Mouse (Mus musculus): ENCODE results near the gene Shmt2. TPM values are rescaled to one million over a fixed set of nuclear protein-coding genes. Genes with fewer than 3 reads are reported as not detected.

The Shmt2 gene
- polyA plus RNA-seq, 1 experiment from 2014 or later = 126 TPM

GRCm38 (mm10) chr10:127476541-127476940 lies 45.7 kb downstream of the Shmt2 start:
- no peak for DNase-seq (ENCODE audit: low spot score)
- Histone ChIP-seq H3K27ac (no peak overlapping the region), H3K9me3 (no peaks in the 10 kb centered on the region), H3K4me1 (peaks cover 8% of the 10 kb centered on the region), H3K36me3 (peaks cover 56% of the 10 kb centered on the region), H3K27me3 (ENCODE audit: insufficient read depth, poor library complexity, severe bottlenecking) (no peaks in the 10 kb centered on the region), H3K4me3 (no peak overlapping the region)
- WGBS = 93% methylated on average over 3 of the region's 3 CpGs

GRCm38 (mm10) chr10:127475175-127475574 lies 47.1 kb downstream of the Shmt2 start:
- H3K4me1 ChIP-seq = peaks cover 19% of the 10 kb centered on the region
- H3K9me3 ChIP-seq = no peaks in the 10 kb centered on the region
- H3K36me3 ChIP-seq = peaks cover 47% of the 10 kb centered on the region
- H3K4me3 ChIP-seq = no peak overlapping the region
- no peaks in the 10 kb centered on the region for H3K27me3 ChIP-seq (ENCODE audit: insufficient read depth, poor library complexity, severe bottlenecking)
- DNase-seq (ENCODE audit: low spot score) = no peak
- 94% methylated on average over 4 of the region's 4 CpGs for WGBS
- no peak overlapping the region for H3K27ac ChIP-seq

GRCm38 (mm10) chr10:127472722-127473121 lies 49.5 kb downstream of the Shmt2 start:
- Histone ChIP-seq H3K27me3 (ENCODE audit: insufficient read depth, poor library complexity, severe bottlenecking) (no peaks in the 10 kb centered on the region), H3K27ac (no peak overlapping the region), H3K36me3 (peaks cover 56% of the 10 kb centered on the region), H3K4me1 (peaks cover 19% of the 10 kb centered on the region), H3K4me3 (no peak overlapping the region), H3K9me3 (no peaks in the 10 kb centered on the region)
- peak; percentile 82 for DNase-seq (ENCODE audit: low spot score)
- WGBS = 60% methylated on average over 9 of the region's 9 CpGs

- DNase-seq (ENCODE audit: low spot score) = peak; percentile 79
- Histone ChIP-seq H3K4me3 (0 out of 2 replicates have a peak overlapping the region, but pooled peaks have one; percentile 16), H3K27me3 (ENCODE audit: insufficient read depth, poor library complexity, severe bottlenecking) (no peaks in the 10 kb centered on the region), H3K4me1 (peaks cover 19% of the 10 kb centered on the region), H3K36me3 (peaks cover 51% of the 10 kb centered on the region), H3K27ac (peak overlapping the region; percentile 67), H3K9me3 (no peaks in the 10 kb centered on the region)
- WGBS = 57% methylated on average over 15 of the region's 15 CpGs
Observed at GRCm38 (mm10) chr10:127471281-127471988, 50.8 kb downstream of the Shmt2 start.

Other genes starting within 250 kb of the Shmt2 start
- gene Mbd6, start 233.4 kb downstream of the Shmt2 start, polyA plus RNA-seq (2016; fragmentation: Nextera tagmentation; extraction: Ambion mirVana) = 11.3 and 16.9 TPM in 2 replicates
- 119 and 140 TPM in 2 replicates for gene Mars, start 210.7 kb downstream of the Shmt2 start, polyA plus RNA-seq (2016; fragmentation: Nextera tagmentation; extraction: Ambion mirVana)
- gene Arhgap9, start 200.5 kb downstream of the Shmt2 start, polyA plus RNA-seq (2016; fragmentation: Nextera tagmentation; extraction: Ambion mirVana) = 0.87 and 3.1 TPM in 2 replicates
- gene Gli1, start 180.5 kb downstream of the Shmt2 start, polyA plus RNA-seq (2016; fragmentation: Nextera tagmentation; extraction: Ambion mirVana) = 0.91 and 4.8 TPM in 2 replicates
- 0.04 TPM in 1 of 2 replicates, not detected in the other for gene Inhbe, start 168.0 kb downstream of the Shmt2 start, polyA plus RNA-seq (2016; fragmentation: Nextera tagmentation; extraction: Ambion mirVana)
- gene Inhbc, start 152.0 kb downstream of the Shmt2 start, polyA plus RNA-seq (2016; fragmentation: Nextera tagmentation; extraction: Ambion mirVana) = 0.31 TPM in 1 of 2 replicates, not detected in the other
- gene R3hdm2, start 142.1 kb downstream of the Shmt2 start, polyA plus RNA-seq (2016; fragmentation: Nextera tagmentation; extraction: Ambion mirVana) = 30.7 and 33.3 TPM in 2 replicates
- 0.22 and 0.84 TPM in 2 replicates for gene Stac3, start 20.8 kb downstream of the Shmt2 start, polyA plus RNA-seq (2016; fragmentation: Nextera tagmentation; extraction: Ambion mirVana)
- gene Ndufa4l2, start 7.5 kb downstream of the Shmt2 start, polyA plus RNA-seq (2016; fragmentation: Nextera tagmentation; extraction: Ambion mirVana) = 7.8 and 9.0 TPM in 2 replicates
- 0.16 and 0.33 TPM in 2 replicates for gene Nxph4, start 12.1 kb upstream of the Shmt2 start, polyA plus RNA-seq (2016; fragmentation: Nextera tagmentation; extraction: Ambion mirVana)
- gene Lrp1, start 98.7 kb upstream of the Shmt2 start, polyA plus RNA-seq (2016; fragmentation: Nextera tagmentation; extraction: Ambion mirVana) = 37.4 and 51.8 TPM in 2 replicates
- gene Stat6, start 120.5 kb upstream of the Shmt2 start, polyA plus RNA-seq (2016; fragmentation: Nextera tagmentation; extraction: Ambion mirVana) = 22.5 and 28.1 TPM in 2 replicates
- gene Nemp1, start 144.5 kb upstream of the Shmt2 start, polyA plus RNA-seq (2016; fragmentation: Nextera tagmentation; extraction: Ambion mirVana) = 7.7 and 8.8 TPM in 2 replicates
- 11.4 and 12.6 TPM in 2 replicates for gene Nab2, start 146.1 kb upstream of the Shmt2 start, polyA plus RNA-seq (2016; fragmentation: Nextera tagmentation; extraction: Ambion mirVana)
- gene Myo1a, start 182.7 kb upstream of the Shmt2 start, polyA plus RNA-seq (2016; fragmentation: Nextera tagmentation; extraction: Ambion mirVana) = 0.42 and 0.45 TPM in 2 replicates
- gene Tac2, start 202.0 kb upstream of the Shmt2 start, polyA plus RNA-seq (2016; fragmentation: Nextera tagmentation; extraction: Ambion mirVana) = 8.9 and 24.6 TPM in 2 replicates
- gene Zbtb39, start 217.1 kb upstream of the Shmt2 start, polyA plus RNA-seq (2016; fragmentation: Nextera tagmentation; extraction: Ambion mirVana) = 2.4 and 4.9 TPM in 2 replicates
- 15.2 and 22.1 TPM in 2 replicates for gene Gpr182, start 229.3 kb upstream of the Shmt2 start, polyA plus RNA-seq (2016; fragmentation: Nextera tagmentation; extraction: Ambion mirVana)
- gene Rdh1, start 237.3 kb upstream of the Shmt2 start, polyA plus RNA-seq (2016; fragmentation: Nextera tagmentation; extraction: Ambion mirVana) = 0.06 and 0.13 TPM in 2 replicates
- gene Rdh16f1, start 237.3 kb upstream of the Shmt2 start, polyA plus RNA-seq (2016; fragmentation: Nextera tagmentation; extraction: Ambion mirVana) = not detected in 2 replicates